Mouse (Mus musculus): Measurements from ENCODE around the gene Sh2d4b.

DNA sequence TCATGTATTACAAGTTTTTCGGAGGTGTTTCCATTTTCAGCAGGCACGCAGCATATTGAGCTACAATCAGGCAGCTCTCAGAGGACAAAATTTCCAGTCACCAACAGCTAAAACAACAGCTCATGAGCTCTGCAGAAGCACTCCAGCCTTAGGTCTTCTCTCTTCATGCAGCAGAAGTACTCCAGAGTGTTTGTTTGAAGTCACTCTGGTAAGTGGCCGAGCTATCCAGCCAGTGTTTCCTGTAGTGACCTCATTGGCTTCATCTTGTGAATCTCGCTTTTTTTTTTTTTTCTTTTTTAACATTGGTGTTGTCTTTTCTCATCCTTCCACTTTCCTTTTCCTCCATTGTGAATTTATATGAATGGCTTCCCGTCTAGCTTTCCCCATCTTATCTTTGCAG, 40.1 kb downstream of the Sh2d4b start:
- TF ChIP-seq USF1 (IDR thresholded peaks at IDR 0.05; ENCODE audit: low read depth) = no peak
- TF ChIP-seq MAX (IDR thresholded peaks at IDR 0.05) = no peak
- TF ChIP-seq CEBPB (IDR thresholded peaks at IDR 0.05; ENCODE audit: low read depth) = no peak

All from C2C12 (cell line).